In genomic region chr3:58655362-58656130, GRCm38 (mm10) we compare ENCODE assay signal across 9 mouse cellular contexts. TPM values are rescaled to one million over a fixed set of nuclear protein-coding genes. Genes with fewer than 3 reads are reported as not detected.
DNase-seq lines count a peak whose midpoint lies in the region; ATAC-seq and TF ChIP-seq lines count a peak whose summit lies in the region.
"Had no signal": no experiment of that assay in that cellular context is flagged by ENCODE, and none has a peak within 500 bp of the region (broad histone marks: within the 10 kb centered on the region; RNA-seq: fewer than 3 reads in every experiment).

No protein-coding gene starts in this region.

- H3K27ac ChIP-seq in heart, embryonic 16.5 days (ENCODE audit: low read length) = no peak overlapping the region
- no peak overlapping the region for H3K27ac ChIP-seq in kidney, postnatal 0 days
- H3K27ac ChIP-seq in liver, embryonic 14.5 days = no peak overlapping the region
- H3K27ac ChIP-seq in neural tube, embryonic 11.5 days (ENCODE audit: low read depth, low read length) = no peak overlapping the region
- H3K27ac ChIP-seq: embryonic facial prominence, embryonic 15.5 days had no signal

- 53% methylated on average over 17 of the region's 17 CpGs for WGBS in heart, embryonic 16.5 days
- WGBS in kidney, postnatal 0 days = 50% methylated on average over 17 of the region's 17 CpGs
- 43% methylated on average over 17 of the region's 17 CpGs for WGBS in liver, embryonic 14.5 days (ENCODE audit: insufficient replicate concordance)
- 58% methylated on average over 17 of the region's 17 CpGs for WGBS in neural tube, embryonic 11.5 days

- H3K79me2 ChIP-seq in C2C12 (ENCODE audit: control insufficient read depth, insufficient read depth) = no peaks in the 10 kb centered on the region

- H3K9ac ChIP-seq in heart, embryonic 16.5 days (ENCODE audit: low read length) = no peak overlapping the region
- H3K9ac ChIP-seq in kidney, postnatal 0 days (ENCODE audit: low read depth, low read length) = no peak overlapping the region
- no peak overlapping the region for H3K9ac ChIP-seq in liver, embryonic 14.5 days (replicated peaks)
- no peak overlapping the region for H3K9ac ChIP-seq in neural tube, embryonic 11.5 days (ENCODE audit: low read length)
- H3K9ac ChIP-seq: embryonic facial prominence, embryonic 15.5 days had no signal

- no peaks in the 10 kb centered on the region for H3K27me3 ChIP-seq in C2C12 (ENCODE audit: control insufficient read depth, insufficient read depth, insufficient read length)
- H3K27me3 ChIP-seq in heart, embryonic 16.5 days (ENCODE audit: control insufficient read depth, insufficient read depth, low read length) = no peaks in the 10 kb centered on the region
- no peaks in the 10 kb centered on the region for H3K27me3 ChIP-seq in kidney, postnatal 0 days (ENCODE audit: insufficient read depth, low read length)
- H3K27me3 ChIP-seq in liver, embryonic 14.5 days (ENCODE audit: control insufficient read depth, insufficient read depth, low read length) = no peaks in the 10 kb centered on the region
- H3K27me3 ChIP-seq in neural tube, embryonic 11.5 days (ENCODE audit: control insufficient read depth, insufficient read depth, low read length) = no peaks in the 10 kb centered on the region
- H3K27me3 ChIP-seq: embryonic facial prominence, embryonic 15.5 days had no signal

- no peaks in the 10 kb centered on the region for H3K9me3 ChIP-seq in heart, embryonic 16.5 days (replicated peaks; ENCODE audit: control insufficient read depth, low read length)
- H3K9me3 ChIP-seq in kidney, postnatal 0 days (replicated peaks; ENCODE audit: low read length) = no peaks in the 10 kb centered on the region
- H3K9me3 ChIP-seq in liver, embryonic 14.5 days (ENCODE audit: control insufficient read depth, low read length) = no peaks in the 10 kb centered on the region
- H3K9me3 ChIP-seq in neural tube, embryonic 11.5 days (ENCODE audit: control insufficient read depth, low read length) = no peaks in the 10 kb centered on the region

- H3K4me1 ChIP-seq in heart, embryonic 16.5 days (ENCODE audit: control insufficient read depth, insufficient read depth, low read length) = no peaks in the 10 kb centered on the region
- no peaks in the 10 kb centered on the region for H3K4me1 ChIP-seq in kidney, postnatal 0 days (replicated peaks; ENCODE audit: insufficient read depth, low read length)
- no peaks in the 10 kb centered on the region for H3K4me1 ChIP-seq in liver, embryonic 14.5 days (replicated peaks; ENCODE audit: control insufficient read depth in 2 of 2, insufficient read depth in 2 of 2, low read length in 1 of 2)
- H3K4me1 ChIP-seq in neural tube, embryonic 11.5 days (ENCODE audit: control insufficient read depth, insufficient read depth, low read length) = no peaks in the 10 kb centered on the region
- H3K4me1 ChIP-seq: embryonic facial prominence, embryonic 15.5 days had no signal

- no peak for TF ChIP-seq EP300 in liver, embryonic 14.5 days (IDR thresholded peaks at IDR 0.05; ENCODE audit: low read depth)

- H3K4me3 ChIP-seq in C2C12 (ENCODE audit: insufficient read depth, poor library complexity, severe bottlenecking) = no peak overlapping the region
- H3K4me3 ChIP-seq in heart, embryonic 16.5 days (ENCODE audit: low read length) = 0 out of 2 replicates have a peak overlapping the region, but pooled peaks have one; percentile 15
- H3K4me3 ChIP-seq in kidney, postnatal 0 days (replicated peaks; ENCODE audit: low read depth, low read length) = no peak overlapping the region
- H3K4me3 ChIP-seq in liver, embryonic 14.5 days (ENCODE audit: insufficient read depth in 1 of 2, low read depth in 2 of 2, low read length in 2 of 2) = no peak overlapping the region
- no peak overlapping the region for H3K4me3 ChIP-seq in neural tube, embryonic 11.5 days (ENCODE audit: low read depth, low read length)
- H3K4me3 ChIP-seq: embryonic facial prominence, embryonic 15.5 days had no signal

- no peaks in the 10 kb centered on the region for H3K36me3 ChIP-seq in C2C12 (ENCODE audit: control insufficient read depth, insufficient read depth)
- no peaks in the 10 kb centered on the region for H3K36me3 ChIP-seq in heart, embryonic 16.5 days (ENCODE audit: control insufficient read depth, insufficient read depth)
- no peaks in the 10 kb centered on the region for H3K36me3 ChIP-seq in kidney, postnatal 0 days (ENCODE audit: insufficient read depth, low read length)
- H3K36me3 ChIP-seq in liver, embryonic 14.5 days (replicated peaks; ENCODE audit: control insufficient read depth, insufficient read depth, low read depth) = no peaks in the 10 kb centered on the region
- H3K36me3 ChIP-seq in neural tube, embryonic 11.5 days (ENCODE audit: control insufficient read depth, insufficient read depth, low read length) = no peaks in the 10 kb centered on the region
- H3K36me3 ChIP-seq: embryonic facial prominence, embryonic 15.5 days had no signal

- no peaks in the 10 kb centered on the region for H3K79me3 ChIP-seq in C2C12 (ENCODE audit: low read depth)

- peak; percentile 57 to 90 for DNase-seq in adrenal gland, adult (ENCODE audit: inconsistent age in 2 of 2, low spot score in 1 of 2)
- DNase-seq in embryo, embryonic 11 days = peak; percentile 73
- DNase-seq in kidney, postnatal 0 days (ENCODE audit: low spot score) = peak; percentile 76
- peak; percentile 17 to 26 (median 18) for DNase-seq in liver, embryonic 14.5 days (ENCODE audit: low read depth in 3 of 3, low spot score in 3 of 3)
- DNase-seq in neural tube, embryonic 11.5 days (ENCODE audit: low spot score) = peak; percentile 60
- DNase-seq in testis, postnatal 14 days (ENCODE audit: low spot score) = peak; percentile 47

- peak; percentile 49; the same call in 1 of the 2 replicates for ATAC-seq in heart, embryonic 16.5 days (replicated peaks; ENCODE audit: extremely low read depth, insufficient read depth, low FRiP score)
- ATAC-seq in kidney, postnatal 0 days (replicated peaks; ENCODE audit: low FRiP score, low read depth) = peak; percentile 65; the same call in 1 of the 2 replicates
- no peak for ATAC-seq in liver, embryonic 14.5 days (ENCODE audit: insufficient read depth)
- peak; percentile 45 for ATAC-seq in neural tube, embryonic 11.5 days (ENCODE audit: insufficient read depth, low FRiP score, low TSS enrichment)

- peak; percentile 9 for TF ChIP-seq CTCF in C2C12 (IDR thresholded peaks at IDR 0.05; ENCODE audit: control insufficient read depth, insufficient read depth, insufficient read length)
- peak; percentile 88 for TF ChIP-seq CTCF in kidney, postnatal 0 days (IDR thresholded peaks at IDR 0.05; ENCODE audit: low read depth)
- TF ChIP-seq CTCF in liver, embryonic 14.5 days (IDR thresholded peaks at IDR 0.05; ENCODE audit: low read depth) = peak; percentile 68

- peak overlapping the region; percentile 37 for H3K4me2 ChIP-seq in heart, embryonic 16.5 days (ENCODE audit: low read depth, low read length)
- peak overlapping the region; percentile 21; the same call in 1 of the 2 replicates for H3K4me2 ChIP-seq in kidney, postnatal 0 days (ENCODE audit: low read length)
- H3K4me2 ChIP-seq in liver, embryonic 14.5 days (ENCODE audit: low read depth) = no peak overlapping the region
- no peak overlapping the region for H3K4me2 ChIP-seq in neural tube, embryonic 11.5 days (ENCODE audit: low read depth)
- H3K4me2 ChIP-seq: embryonic facial prominence, embryonic 15.5 days had no signal

- H3ac ChIP-seq in C2C12 (ENCODE audit: control insufficient read depth, insufficient read length, low read depth) = no peak overlapping the region

TF ChIP-seq in C2C12, 6 proteins besides CTCF, POLR2A, EP300 and RAD21:
- TF ChIP-seq FOSL1 (IDR thresholded peaks at IDR 0.05; ENCODE audit: insufficient read depth, low read length, poor library complexity, severe bottlenecking) (no peak), MYOD1 (IDR thresholded peaks at IDR 0.05; ENCODE audit: control insufficient read depth, insufficient read length, low read depth) (no peak), USF1 (IDR thresholded peaks at IDR 0.05; ENCODE audit: low read depth) (no peak), CEBPB (IDR thresholded peaks at IDR 0.05; ENCODE audit: low read depth) (no peak), MAX (IDR thresholded peaks at IDR 0.05) (no peak), MYOG (IDR thresholded peaks at IDR 0.05; ENCODE audit: control insufficient read depth, extremely low read depth, insufficient read length) (no peak)

RNA-seq across cellular contexts. Expression of gene Erich6, which starts 18.5 kb away (rescaled TPM):
- polyA plus RNA-seq in C2C12 (2012; fragmentation: generic; extraction: Trizol) = 0.06 TPM
- 0.07 and 0.09 TPM in 2 replicates for polyA plus RNA-seq in heart, embryonic 16.5 days (2015; fragmentation: Nextera tagmentation; extraction: Ambion mirVana)
- polyA plus RNA-seq in kidney, postnatal 0 days (2015; fragmentation: Nextera tagmentation; extraction: Ambion mirVana) = not detected in 2 replicates
- 0.01 TPM in 1 of 2 replicates, not detected in the other for polyA plus RNA-seq in liver, embryonic 14.5 days (2012; rRNA removed)
- polyA plus RNA-seq in liver, embryonic 14.5 days (2014; fragmentation: Nextera tagmentation; extraction: Ambion mirVana) = not detected in 2 replicates
- not detected in 2 replicates for polyA plus RNA-seq in neural tube, embryonic 11.5 days (2014; fragmentation: Nextera tagmentation; extraction: Ambion mirVana)
- polyA plus RNA-seq: embryonic facial prominence, embryonic 15.5 days had no signal

RNA-seq across cellular contexts. Expression of gene Siah2, which starts 36.7 kb away (rescaled TPM):
- polyA plus RNA-seq in C2C12 (2012; fragmentation: generic; extraction: Trizol) = 18.4 TPM
- polyA plus RNA-seq in heart, embryonic 16.5 days (2015; fragmentation: Nextera tagmentation; extraction: Ambion mirVana) = 4.8 and 5.8 TPM in 2 replicates
- polyA plus RNA-seq in kidney, postnatal 0 days (2015; fragmentation: Nextera tagmentation; extraction: Ambion mirVana) = 5.5 TPM in 2 replicates
- polyA plus RNA-seq in liver, embryonic 14.5 days (2012; rRNA removed) = 4.4 and 4.7 TPM in 2 replicates
- polyA plus RNA-seq in liver, embryonic 14.5 days (2014; fragmentation: Nextera tagmentation; extraction: Ambion mirVana) = 2.8 and 3.5 TPM in 2 replicates
- 4.9 and 6.4 TPM in 2 replicates for polyA plus RNA-seq in neural tube, embryonic 11.5 days (2014; fragmentation: Nextera tagmentation; extraction: Ambion mirVana)

Comparison
In these comparisons a context has a peak if more than half of its experiments do, and no peak if none do; other contexts are left out.
1. CTCF ChIP-seq: peak in every context shown above with its lines; median percentile 88 in kidney, postnatal 0 days; 68 in liver, embryonic 14.5 days; 9 in C2C12.
2. DNase-seq: peak in every context shown above with its lines; median percentile 76 in kidney, postnatal 0 days; 74 in adrenal gland, adult; 73 in embryo, embryonic 11 days; 60 in neural tube, embryonic 11.5 days; 47 in testis, postnatal 14 days; 18 in liver, embryonic 14.5 days.
3. H3K4me2 ChIP-seq: peak in heart, embryonic 16.5 days (single experiment) and kidney, postnatal 0 days (single experiment); none in liver, embryonic 14.5 days (single experiment) and neural tube, embryonic 11.5 days (single experiment).